Mouse (Mus musculus) MEL (cell line): Measurements from ENCODE around the gene Dmtf1.

Experiments
- CHD2 ChIP-seq: IDR thresholded peaks from 2 replicates; pipeline ENCODE4 v1.6.1; 2011; ENCODE audit warnings: low read length, improper control_type of control experiment
- CTCF ChIP-seq, 3 experiments: IDR thresholded peaks in 2 of 3; conservative IDR thresholded peaks in 1 of 3; 2 replicates each; pipeline ENCODE4 v1.5.1; 2011 to 2012; ENCODE audit warnings: low read length in 3 of 3, low read depth in 2 of 3, mild to moderate bottlenecking in 2 of 3, improper control_type of control experiment in 1 of 3, inconsistent platforms in 1 of 3, mixed read lengths in 1 of 3, moderate library complexity in 1 of 3; ENCODE audit not compliant: control insufficient read depth in 1 of 3, insufficient read depth in 1 of 3, poor library complexity in 1 of 3, severe bottlenecking in 1 of 3
- E2F4 ChIP-seq: IDR thresholded peaks from 2 replicates; pipeline ENCODE4 v1.6.1; 2011; ENCODE audit warnings: low read depth, low read length, improper control_type of control experiment, borderline replicate concordance
- ELF1 ChIP-seq: IDR thresholded peaks from 2 replicates; pipeline ENCODE4 v1.6.1; 2014; ENCODE audit warnings: low read depth, mild to moderate bottlenecking, inconsistent platforms, low read length, improper control_type of control experiment, moderate library complexity
- EP300 ChIP-seq, 2 experiments: IDR thresholded peaks; 2 replicates each; pipeline ENCODE4 v1.6.1; 2011; ENCODE audit warnings: improper control_type of control experiment in 2 of 2, low read length in 2 of 2, low read depth in 1 of 2, mild to moderate bottlenecking in 1 of 2
- GATA1 ChIP-seq: IDR thresholded peaks from 2 replicates; pipeline ENCODE4 v1.6.1; 2011; ENCODE audit warnings: low read depth, low read length, improper control_type of control experiment
- HCFC1 ChIP-seq: IDR thresholded peaks from 2 replicates; pipeline ENCODE4 v1.6.1; 2012; ENCODE audit warnings: low read depth, mild to moderate bottlenecking, inconsistent platforms, low read length, improper control_type of control experiment, moderate library complexity
- JUND ChIP-seq: IDR thresholded peaks from 2 replicates; pipeline ENCODE4 v1.6.1; 2011; ENCODE audit warnings: low read depth, mild to moderate bottlenecking, improper control_type of control experiment, low read length
- MAFK ChIP-seq: IDR thresholded peaks from 2 replicates; pipeline ENCODE4 v1.6.1; 2011; ENCODE audit warnings: low read depth, mild to moderate bottlenecking, low read length, improper control_type of control experiment, borderline replicate concordance
- POLR2A ChIP-seq, 2 experiments: IDR thresholded peaks; 2 replicates each; pipeline ENCODE4 v1.6.1; 2011 to 2012; ENCODE audit warnings: low read length in 2 of 2, mild to moderate bottlenecking in 2 of 2, control low read depth in 1 of 2, improper control_type of control experiment in 1 of 2, low read depth in 1 of 2, moderate library complexity in 1 of 2; ENCODE audit not compliant: control insufficient read depth in 1 of 2, insufficient read depth in 1 of 2, poor library complexity in 1 of 2
- RCOR1 ChIP-seq: IDR thresholded peaks from 2 replicates; pipeline ENCODE4 v1.6.1; 2012; ENCODE audit warnings: low read depth, mild to moderate bottlenecking, inconsistent platforms, low read length, improper control_type of control experiment
- TCF12 ChIP-seq: IDR thresholded peaks from 2 replicates; pipeline ENCODE4 v1.6.1; 2014; ENCODE audit warnings: low read depth, mild to moderate bottlenecking, inconsistent platforms, low read length, improper control_type of control experiment, moderate library complexity
- ZKSCAN1 ChIP-seq: IDR thresholded peaks from 2 replicates; pipeline ENCODE4 v1.6.1; 2012; ENCODE audit warnings: low read depth, mild to moderate bottlenecking, inconsistent platforms, low read length, improper control_type of control experiment, moderate library complexity

- TF ChIP-seq JUND (no peak), TCF12 (no peak), ZKSCAN1 (no peak), POLR2A (IDR thresholded peaks at IDR 0.05; ENCODE audit: control insufficient read depth in 1 of 2, insufficient read depth in 1 of 2, low read depth in 1 of 2, low read length in 2 of 2, poor library complexity in 1 of 2) (no peak), EP300 (IDR thresholded peaks at IDR 0.05; ENCODE audit: low read depth in 1 of 2, low read length in 2 of 2) (no peak), GATA1 (no peak), E2F4 (no peak), CHD2 (no peak), CTCF (IDR thresholded peaks at IDR 0.05 in 2 of 3, conservative IDR thresholded peaks at IDR 0.05 in 1 of 3; ENCODE audit: control insufficient read depth in 1 of 3, insufficient read depth in 1 of 3, low read depth in 2 of 3, low read length in 3 of 3, poor library complexity in 1 of 3, severe bottlenecking in 1 of 3) (no peak), ELF1 (no peak), RCOR1 (no peak), MAFK (no peak), HCFC1 (no peak)
Observed at GRCm38 (mm10) chr5:9149273-9149850, 12.2 kb downstream of the Dmtf1 start.
